Mouse (Mus musculus) liver, adult 2 months (tissue): ENCODE results near the gene Slc25a30.

ENCODE experiments used
- CTCF ChIP-seq: fragments of 200-500 bp; IDR thresholded peaks from 2 replicates; pipeline ENCODE4 v1.5.1; 2011; ENCODE audit warnings: low read depth, low read length, control low read depth
- POLR2A ChIP-seq: fragments of 200-500 bp; IDR thresholded peaks from 2 replicates; pipeline ENCODE4 v1.6.1; 2011; ENCODE audit warnings: low read length, control low read depth; ENCODE audit not compliant: insufficient read depth; ENCODE audit errors: extremely low read depth

GRCm38 (mm10) chr14:75767492-75768274 lies 19.2 kb downstream of the Slc25a30 start:
- TF ChIP-seq POLR2A (no peak), CTCF (peak; percentile 76)
